Mouse (Mus musculus) testis, adult 2 months (tissue): ENCODE results near the gene Ugt1a10. TPM values are rescaled to one million over a fixed set of nuclear protein-coding genes. Genes with fewer than 3 reads are reported as not detected.

Experiments
- H3K27ac ChIP-seq: fragments of 200-500 bp; 2 replicates; pipeline ENCODE4 v1.5.1; 2012; ENCODE audit warnings: low read depth, low read length; ENCODE audit not compliant: control insufficient read depth, insufficient read depth
- H3K27me3 ChIP-seq: fragments of 200-500 bp; 2 replicates; pipeline ENCODE4 v1.6.1; 2012; ENCODE audit warnings: mild to moderate bottlenecking, low read length, moderate library complexity; ENCODE audit not compliant: control insufficient read depth, insufficient read depth
- H3K36me3 ChIP-seq: fragments of 200-500 bp; 2 replicates; pipeline ENCODE4 v1.6.1; 2012; ENCODE audit warnings: mild to moderate bottlenecking, low read length; ENCODE audit not compliant: control insufficient read depth, insufficient read depth
- H3K4me1 ChIP-seq: fragments of 200-500 bp; 2 replicates; pipeline ENCODE4 v1.6.1; 2012; ENCODE audit warnings: low read length; ENCODE audit not compliant: control insufficient read depth, insufficient read depth
- H3K4me3 ChIP-seq: fragments of 200-500 bp; 2 replicates; pipeline ENCODE4 v1.5.1; 2012; ENCODE audit warnings: low read depth, mild to moderate bottlenecking, low read length, moderate library complexity, mixed read lengths; ENCODE audit not compliant: control insufficient read depth
- CTCF ChIP-seq: fragments of 200-500 bp; IDR thresholded peaks from 2 replicates; pipeline ENCODE4 v1.5.1; 2012; ENCODE audit warnings: low read depth, mild to moderate bottlenecking, inconsistent platforms, low read length, moderate library complexity; ENCODE audit not compliant: control insufficient read depth, insufficient read depth, insufficient replicate concordance
- POLR2A ChIP-seq: fragments of 200-500 bp; IDR thresholded peaks from 2 replicates; pipeline ENCODE4 v1.6.1; 2012; ENCODE audit warnings: low read depth, mild to moderate bottlenecking, inconsistent platforms, low read length, moderate library complexity; ENCODE audit not compliant: control insufficient read depth
- polyA plus RNA-seq: library from polyadenylated mRNA; depleted of rRNA; stranded (reverse); fragments of >200 nt; gene quantifications from 2 replicates; pipeline ENCODE4 v1.2.3, GENCODE M21; 2012

Gene Ugt1a10
- polyA plus RNA-seq, 1 experiment: not detected

GRCm38 (mm10) chr1:88211812-88212211 lies 156.6 kb downstream of the Ugt1a10 start, which contains the start of gene Ugt1a1:
Ugt1a1 (plus strand) TSS chr1:88211959.
- no peaks in the 10 kb centered on the region for H3K27me3 ChIP-seq
- H3K27ac ChIP-seq: no peak within 1 kb of the TSS
- no peak within 1 kb of the TSS for H3K4me3 ChIP-seq
- no peaks in the 10 kb centered on the region for H3K4me1 ChIP-seq
- no peaks in the 10 kb centered on the region for H3K36me3 ChIP-seq
- no peak for TF ChIP-seq CTCF
- no peak for TF ChIP-seq POLR2A

GRCm38 (mm10) chr1:88212341-88213045 lies 157.3 kb downstream of the Ugt1a10 start:
- no peaks in the 10 kb centered on the region for H3K27me3 ChIP-seq
- no peak overlapping the region for H3K4me3 ChIP-seq
- no peaks in the 10 kb centered on the region for H3K4me1 ChIP-seq
- TF ChIP-seq POLR2A (no peak), CTCF (no peak)
- no peak overlapping the region for H3K27ac ChIP-seq
- no peaks in the 10 kb centered on the region for H3K36me3 ChIP-seq

GRCm38 (mm10) chr1:88213061-88213460 lies 157.9 kb downstream of the Ugt1a10 start:
- no peaks in the 10 kb centered on the region for H3K4me1 ChIP-seq
- H3K27ac ChIP-seq: no peak overlapping the region
- no peaks in the 10 kb centered on the region for H3K36me3 ChIP-seq
- TF ChIP-seq CTCF (no peak), POLR2A (no peak)
- H3K27me3 ChIP-seq: no peaks in the 10 kb centered on the region
- H3K4me3 ChIP-seq: no peak overlapping the region

- TF ChIP-seq POLR2A: no peak
- TF ChIP-seq CTCF: no peak
- Histone ChIP-seq H3K36me3 (no peaks in the 10 kb centered on the region), H3K27me3 (no peaks in the 10 kb centered on the region), H3K4me3 (no peak overlapping the region), H3K27ac (no peak overlapping the region), H3K4me1 (no peaks in the 10 kb centered on the region)
These were observed 158.7 kb downstream of the Ugt1a10 start for GRCm38 (mm10) chr1:88213766-88214461.

GRCm38 (mm10) chr1:88214462-88214952 lies 159.3 kb downstream of the Ugt1a10 start:
- no peaks in the 10 kb centered on the region for H3K27me3 ChIP-seq
- no peaks in the 10 kb centered on the region for H3K36me3 ChIP-seq
- TF ChIP-seq CTCF (no peak), POLR2A (no peak)
- H3K27ac ChIP-seq: no peak overlapping the region
- no peak overlapping the region for H3K4me3 ChIP-seq
- no peaks in the 10 kb centered on the region for H3K4me1 ChIP-seq

GRCm38 (mm10) chr1:88215466-88216380 lies 160.5 kb downstream of the Ugt1a10 start:
- TF ChIP-seq CTCF (no peak), POLR2A (no peak)
- Histone ChIP-seq H3K4me1 (no peaks in the 10 kb centered on the region), H3K4me3 (no peak overlapping the region), H3K27me3 (no peaks in the 10 kb centered on the region), H3K36me3 (no peaks in the 10 kb centered on the region), H3K27ac (no peak overlapping the region)
